Mouse (Mus musculus) T-helper 17 cell (primary cell): ENCODE measurements around the gene Mfn1.

ENCODE experiments used
- in situ Hi-C, 2 experiments: fragments of 300-600 bp; cut with MboI, MseI; formaldehyde crosslinking; loops; 1 replicate in 1 of 2; 2 replicates in 1 of 2; pipeline ENCODE4 v1.15.1; 2025; ENCODE audit warnings: high pct_unique_total_duplicates in 2 of 2

Mfn1 gene

DNA sequence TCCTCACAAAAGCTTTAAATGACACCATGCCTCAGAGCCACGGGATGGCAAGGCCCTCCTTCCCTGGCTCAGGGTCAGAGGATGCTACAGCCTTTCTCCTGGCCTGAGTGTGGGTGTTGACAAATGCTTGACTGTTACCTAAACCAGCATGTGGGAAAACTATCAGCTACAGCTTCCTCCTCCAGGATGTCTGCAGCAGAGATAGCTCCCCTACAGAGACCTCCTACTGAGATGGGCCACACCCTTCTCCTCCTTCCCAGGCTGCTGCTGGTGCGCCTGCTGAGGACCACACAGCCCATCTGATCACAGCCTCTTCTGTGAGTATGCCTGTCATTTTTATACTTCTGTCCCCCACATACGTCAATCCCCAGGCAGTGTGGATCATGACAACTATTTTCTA lies 70.1 kb downstream of the Mfn1 start:
- in situ Hi-C loops, result no loop called here

DNA sequence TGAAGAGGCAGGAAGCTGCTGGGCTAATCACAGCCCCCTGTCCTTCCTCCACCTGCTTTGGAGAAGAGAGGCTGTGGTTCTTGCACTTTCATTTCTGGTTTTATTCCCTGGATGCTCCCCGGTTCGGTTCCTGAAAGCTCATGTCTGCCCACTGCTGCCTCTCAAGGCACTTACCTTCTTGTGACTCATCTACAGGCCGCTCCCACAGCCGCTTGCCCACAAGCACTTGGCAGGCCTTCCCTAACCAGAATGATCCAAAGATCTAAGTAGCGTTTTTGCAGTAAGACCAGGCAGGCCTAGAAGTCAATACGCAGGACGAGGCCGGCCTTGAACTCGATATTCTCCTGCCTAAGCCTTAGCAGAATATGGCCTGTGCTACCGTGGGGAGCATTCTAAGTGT lies 71.8 kb downstream of the Mfn1 start:
- in situ Hi-C loops, result loop anchor here in 1 of 2 experiments (10.0 kb wide), 1 partner anchor 94 kb away; no protein-coding TSS in a partner anchor

DNA sequence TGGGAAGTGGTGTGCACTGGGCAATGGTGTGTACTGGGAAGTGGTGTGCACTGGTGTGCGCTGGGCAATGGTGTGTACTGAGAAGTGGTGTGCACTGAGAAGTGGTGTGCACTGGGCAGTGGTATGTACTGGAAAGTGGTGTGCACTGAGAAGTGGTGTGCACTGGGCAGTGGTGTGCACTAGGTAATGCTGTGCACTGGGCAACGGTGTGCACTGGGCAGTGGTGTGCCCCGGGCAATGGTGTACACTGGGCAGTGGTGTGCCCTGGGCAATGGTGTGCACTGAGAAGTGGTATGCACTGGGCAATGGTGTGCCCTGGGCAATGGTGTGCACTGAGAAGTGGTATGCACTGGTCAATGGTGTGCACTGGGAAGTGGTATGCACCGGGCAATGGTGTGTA lies 80.0 kb downstream of the Mfn1 start:
- in situ Hi-C loops, result loop anchor here in 1 of 2 experiments (10.0 kb wide), 1 partner anchor 86 kb away; no protein-coding TSS in a partner anchor

DNA sequence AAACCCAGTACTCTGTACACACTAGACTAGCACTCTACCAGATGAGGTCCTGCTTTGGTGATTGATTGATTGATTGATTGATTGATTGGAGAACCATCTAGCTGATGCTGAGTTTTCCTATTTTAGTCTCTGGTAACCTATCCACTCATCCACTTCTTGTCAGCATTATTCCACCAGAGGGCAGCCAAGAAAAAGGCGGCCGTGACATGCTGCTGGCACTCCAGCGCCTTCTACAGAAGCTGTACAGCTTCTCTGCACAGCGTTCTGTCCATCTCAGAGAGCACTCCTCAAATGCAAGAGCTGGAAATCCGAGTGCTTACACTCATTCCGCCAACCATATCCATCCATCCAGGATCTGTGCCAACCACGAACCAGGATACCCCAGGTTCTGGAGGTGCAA lies 81.3 kb downstream of the Mfn1 start:
- in situ Hi-C loops, result loop anchor here in 1 of 2 experiments (5.0 kb wide), 1 partner anchor 92 kb away; no protein-coding TSS in a partner anchor

DNA sequence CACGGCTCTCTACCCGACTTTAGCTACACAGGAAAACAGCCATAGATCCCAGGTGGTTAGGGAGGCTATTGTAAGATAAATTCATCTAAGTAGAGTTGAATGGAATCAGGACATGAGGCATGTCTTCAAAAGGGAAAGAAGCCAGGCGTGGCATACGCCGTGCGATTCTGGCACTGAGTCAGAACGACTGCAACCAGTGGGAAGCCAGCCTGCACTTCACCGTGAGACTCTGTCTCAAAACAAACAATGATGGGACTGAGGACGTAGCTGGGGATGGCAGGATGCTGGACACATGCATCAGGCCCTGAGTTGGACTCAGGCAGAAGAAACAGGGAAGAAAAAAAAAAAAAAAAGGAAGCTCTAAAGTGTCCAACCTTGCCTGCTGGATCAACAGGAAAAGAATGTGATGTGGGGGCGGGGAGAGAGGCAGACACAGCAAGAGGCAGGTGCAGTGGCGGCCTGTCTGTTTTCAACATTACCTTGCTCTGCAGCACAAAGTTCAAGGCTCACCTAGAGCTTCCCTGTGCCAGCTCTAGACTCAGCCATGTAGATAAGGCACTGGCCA lies 82.4 kb downstream of the Mfn1 start:
- in situ Hi-C loops, result loop anchor here in 1 of 2 experiments (5.0 kb wide), 1 partner anchor 91 kb away; no protein-coding TSS in a partner anchor

DNA sequence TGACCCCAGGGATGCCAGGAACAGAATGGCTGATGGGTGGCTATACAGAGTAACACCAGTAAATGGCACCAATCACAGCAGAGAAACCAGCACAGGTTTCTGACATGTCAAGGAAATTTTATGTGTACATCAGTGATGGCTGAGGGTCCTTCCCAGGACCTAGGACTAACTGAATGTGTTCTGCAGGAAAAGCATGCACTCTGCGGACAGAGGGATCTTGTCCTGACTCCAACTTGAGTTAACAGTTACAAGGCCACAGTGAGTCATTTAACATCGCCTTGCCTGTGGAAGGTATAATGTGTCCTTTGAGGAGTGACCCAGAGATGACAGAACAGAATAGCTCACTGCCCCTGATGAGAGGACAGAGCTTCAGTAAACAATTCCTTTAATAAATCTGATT lies 85.5 kb downstream of the Mfn1 start:
- in situ Hi-C loops, result loop anchor here in 1 of 2 experiments (5.0 kb wide), 1 partner anchor 88 kb away; no protein-coding TSS in a partner anchor

DNA sequence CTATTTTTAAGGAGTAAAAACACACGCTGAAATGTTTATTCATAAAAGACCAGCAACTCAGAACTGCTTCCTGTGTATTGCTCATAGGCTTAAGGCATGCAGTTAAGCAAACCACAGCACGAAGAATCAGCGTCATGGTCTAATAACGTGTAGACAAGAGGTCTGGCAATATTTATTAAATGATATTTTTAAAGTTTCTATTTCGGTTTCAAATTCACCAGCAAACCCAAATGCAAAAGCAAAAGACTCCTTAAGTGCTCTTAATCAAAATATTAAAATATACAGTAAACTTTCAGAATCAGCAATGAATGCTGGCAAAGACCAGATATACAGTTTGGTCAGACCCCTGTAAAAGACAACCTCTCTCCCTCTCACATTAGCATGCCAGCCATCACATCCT lies 86.1 kb downstream of the Mfn1 start:
- in situ Hi-C loops, result no loop called here

DNA sequence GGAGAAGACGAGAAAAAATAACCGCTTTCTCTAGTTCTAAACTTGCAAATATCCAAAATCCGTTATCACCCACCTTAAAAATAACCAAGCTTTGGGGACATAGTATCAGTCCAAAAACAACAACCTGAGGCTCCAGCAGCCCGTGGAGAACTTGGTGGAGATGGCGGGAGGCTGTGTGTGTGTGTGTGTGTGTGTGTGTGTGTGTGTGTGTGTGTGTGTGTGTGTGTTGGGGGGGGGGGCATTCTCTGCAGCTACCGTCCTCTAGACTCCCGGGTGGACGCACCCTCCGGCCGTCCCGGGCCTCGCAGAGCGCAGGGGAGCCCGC lies 86.7 kb downstream of the Mfn1 start:
- in situ Hi-C loops, result no loop called here

DNA sequence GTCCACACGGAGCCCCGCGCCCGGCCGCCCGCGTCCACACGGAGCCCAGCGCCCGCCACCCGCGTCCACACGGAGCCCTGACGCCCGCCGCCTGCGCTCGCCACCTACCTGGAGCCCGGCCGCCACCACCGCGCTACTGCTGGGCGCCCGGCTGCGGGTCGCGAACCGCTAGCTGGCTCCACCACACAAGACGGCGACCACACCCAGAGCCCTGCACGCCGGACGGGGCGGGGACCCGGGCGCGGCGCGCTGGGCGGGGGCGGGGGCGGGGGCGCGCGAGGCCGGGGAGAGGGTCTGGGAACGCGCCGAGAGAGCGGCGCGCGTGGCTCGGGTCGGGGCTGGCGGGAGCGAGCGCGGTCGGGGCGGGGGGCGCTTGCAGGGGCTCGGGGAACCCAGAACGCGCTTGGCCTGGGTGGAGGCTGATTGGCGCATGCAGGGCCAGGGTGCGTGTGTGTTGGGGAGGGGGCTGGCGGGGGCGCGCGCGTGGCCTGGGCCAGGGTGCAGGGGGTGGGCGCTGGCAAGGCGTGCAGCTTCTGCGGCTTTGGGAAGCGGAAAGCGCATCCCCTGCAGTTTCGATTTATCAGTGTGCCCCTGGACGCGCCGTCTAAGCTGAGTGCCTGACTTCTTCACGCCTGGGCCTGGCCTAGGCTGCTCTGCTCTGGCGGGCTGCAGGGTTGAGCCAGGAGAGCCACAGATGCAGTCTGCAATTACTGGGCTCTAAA lies 87.2 kb downstream of the Mfn1 start, which contains the start of gene Gnb4:
Gnb4 (minus strand) TSS at position 255 of the 722 bp plus-strand sequence.
- in situ Hi-C loops, result no loop called here

DNA sequence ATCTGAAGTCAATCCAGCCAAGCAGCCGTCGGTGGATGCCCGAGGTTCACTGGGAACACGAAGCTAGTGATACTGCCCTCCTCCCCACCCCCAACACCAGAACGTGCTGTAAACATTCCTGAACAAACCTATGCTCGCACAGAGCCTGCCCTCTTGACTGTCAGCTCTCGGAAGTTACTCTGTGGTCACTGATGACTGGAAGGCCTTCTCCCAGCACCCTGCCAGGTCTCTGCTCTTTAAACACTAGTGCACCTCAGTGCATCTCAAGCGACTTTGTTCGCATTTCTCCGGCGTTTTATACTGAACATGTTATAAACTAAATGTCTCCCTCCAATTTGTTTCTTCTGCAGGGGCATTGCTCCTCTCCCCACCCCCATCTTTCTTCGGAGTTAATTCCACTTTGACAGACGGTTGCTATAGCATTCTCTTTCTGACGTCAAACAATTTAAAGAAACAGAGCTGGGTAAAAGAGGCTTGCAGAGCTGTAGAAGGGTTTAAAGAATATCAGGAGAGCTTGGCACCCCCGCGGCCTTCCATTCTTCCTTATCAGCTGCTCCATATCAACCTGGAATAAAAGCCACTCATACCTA lies 87.9 kb downstream of the Mfn1 start:
- in situ Hi-C loops, result no loop called here

DNA sequence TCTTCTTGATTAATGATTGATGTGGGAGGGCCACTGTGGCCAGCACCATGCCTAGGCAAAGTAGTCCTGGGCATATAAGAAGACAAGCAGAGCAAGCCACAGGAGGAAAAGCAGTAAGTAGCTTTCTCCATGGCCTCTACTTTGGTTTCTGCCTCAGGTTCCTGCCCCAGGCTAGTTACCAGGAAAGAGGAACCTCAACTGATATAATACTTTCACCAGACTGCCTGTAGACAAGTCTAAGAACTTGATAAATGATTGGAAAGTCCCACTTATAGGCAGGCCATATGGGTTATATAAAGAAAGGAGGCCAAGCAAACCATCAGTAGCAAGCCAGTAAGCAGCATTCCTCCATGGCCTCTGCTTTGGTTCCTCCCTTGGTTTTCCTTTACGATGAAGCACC lies 92.4 kb downstream of the Mfn1 start:
- in situ Hi-C loops, result no loop called here

DNA sequence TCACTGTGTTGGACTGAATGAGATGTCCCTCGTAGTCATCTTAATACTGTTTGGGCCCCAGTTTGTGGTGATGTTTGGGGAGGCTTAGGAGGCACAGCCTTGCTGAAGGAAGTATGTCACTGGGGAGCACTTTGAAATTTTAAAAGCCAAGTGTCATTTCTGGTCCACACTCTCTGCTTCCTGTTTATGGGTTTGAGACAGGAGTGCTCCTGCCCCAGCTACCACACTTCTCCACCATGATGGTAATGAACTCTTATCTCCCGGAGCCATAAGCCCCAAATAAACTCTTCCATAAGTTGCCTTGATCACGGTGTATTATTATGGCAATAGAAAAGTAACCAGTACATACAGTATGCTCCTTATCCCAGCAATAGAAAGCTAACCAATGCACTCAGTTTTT lies 92.8 kb downstream of the Mfn1 start:
- in situ Hi-C loops, result no loop called here

DNA sequence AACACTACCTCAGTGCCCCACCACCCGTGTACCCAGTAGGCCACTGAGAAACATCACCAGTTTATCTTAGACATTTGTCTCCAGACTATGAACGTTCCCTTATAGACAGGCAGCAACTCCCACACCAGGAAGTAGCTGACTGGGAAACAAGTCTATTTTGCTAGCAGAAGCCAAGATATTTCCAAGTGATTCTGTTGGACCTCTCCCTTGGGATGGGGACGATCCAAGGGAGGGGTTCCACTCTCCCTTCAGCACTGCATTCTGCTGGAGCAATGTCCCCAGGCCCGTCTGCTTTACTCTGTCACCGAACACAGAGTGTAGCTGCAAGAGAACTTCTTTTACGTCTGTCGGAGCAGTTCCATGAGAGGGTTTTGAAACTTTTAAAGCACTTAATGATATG lies 98.9 kb downstream of the Mfn1 start:
- in situ Hi-C loops, result no loop called here
